Mouse (Mus musculus): ENCODE measurements around the gene 4833439L19Rik. TPM values are rescaled to one million over a fixed set of nuclear protein-coding genes. Genes with fewer than 3 reads are reported as not detected.
"Not testable (repeated sequence)": the region's sequence is repeated elsewhere in the genome, so short reads cannot be mapped to it uniquely, and the experiment has no call there.

Gene 4833439L19Rik
- 202 and 205 TPM in 2 replicates for polyA plus RNA-seq (2015; fragmentation: Nextera tagmentation; extraction: Ambion mirVana)

DNA sequence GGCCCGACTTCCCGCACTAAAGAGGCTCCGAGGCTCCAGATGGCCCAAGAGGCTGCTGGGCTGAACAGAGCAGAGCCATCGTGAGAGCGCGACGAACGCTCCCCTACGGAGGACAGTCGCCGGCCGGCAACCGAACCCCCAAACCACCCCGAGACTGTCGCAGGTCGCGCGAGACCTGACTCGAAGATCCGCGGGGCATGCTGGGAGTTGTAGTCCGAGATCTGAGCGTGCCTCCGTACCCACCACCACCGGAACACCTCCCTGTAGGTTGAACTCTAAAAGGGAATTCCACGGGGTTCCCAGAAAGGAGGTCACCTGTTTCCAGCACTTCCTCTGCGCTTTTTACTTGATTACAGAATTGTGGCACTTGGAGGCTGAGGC, at the start of gene 4833439L19Rik:
4833439L19Rik (minus strand) TSS at position 235 of the 381 bp plus-strand sequence.
- Histone ChIP-seq H3K4me1 (ENCODE audit: insufficient read depth, low read length) (peaks cover 9% of the 10 kb centered on the region), H3K36me3 (ENCODE audit: insufficient read depth, low read length) (peaks cover 15% of the 10 kb centered on the region), H3K27ac (ENCODE audit: low read length) (peak within 1 kb of the TSS; percentile 81), H3K4me3 (ENCODE audit: low read length) (peak within 1 kb of the TSS; percentile 95), H3K9ac (replicated peaks; ENCODE audit: low read length) (peak within 1 kb of the TSS; percentile 93), H3K27me3 (ENCODE audit: insufficient read depth, low read length) (no peaks in the 10 kb centered on the region), H3K4me2 (replicated peaks; ENCODE audit: low read depth, low read length) (peak within 1 kb of the TSS; percentile 89), H3K9me3 (ENCODE audit: low read length) (no peaks in the 10 kb centered on the region)
- 0% methylated on average over 27 of the region's 27 CpGs for WGBS
- peak; percentile 94 for ATAC-seq (ENCODE audit: low FRiP score, low TSS enrichment)

DNA sequence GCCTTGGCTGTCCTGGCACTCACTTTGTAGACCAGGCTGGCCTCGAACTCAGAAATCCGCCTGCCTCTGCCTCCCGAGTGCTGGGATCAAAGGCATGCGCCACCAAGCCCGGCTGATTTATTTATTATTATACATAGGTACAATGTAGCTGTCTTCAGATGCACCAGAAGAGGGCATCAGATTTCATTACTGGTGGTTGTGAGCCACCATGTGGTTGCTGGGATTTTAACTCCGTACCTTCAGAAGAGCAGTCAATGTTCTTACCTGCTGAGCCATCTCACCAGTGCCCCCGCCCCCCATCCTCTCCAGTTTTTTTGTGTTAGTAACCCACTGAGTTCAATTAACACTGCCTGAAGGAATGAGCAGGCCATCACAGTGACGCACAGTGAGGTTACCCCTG, 47.9 kb upstream of the 4833439L19Rik start:
- not testable (repeated sequence) for H3K36me3 ChIP-seq (ENCODE audit: insufficient read depth, low read length); H3K27ac ChIP-seq (ENCODE audit: low read length); H3K9ac ChIP-seq (replicated peaks; ENCODE audit: low read length); H3K27me3 ChIP-seq (ENCODE audit: insufficient read depth, low read length); H3K4me3 ChIP-seq (ENCODE audit: low read length); ATAC-seq (ENCODE audit: low FRiP score, low TSS enrichment); H3K4me2 ChIP-seq (replicated peaks; ENCODE audit: low read depth, low read length); H3K9me3 ChIP-seq (ENCODE audit: low read length)
- H3K4me1 ChIP-seq (ENCODE audit: insufficient read depth, low read length), result peaks cover 21% of the 10 kb centered on the region
- WGBS, result 86% methylated on average over 8 of the region's 8 CpGs

DNA sequence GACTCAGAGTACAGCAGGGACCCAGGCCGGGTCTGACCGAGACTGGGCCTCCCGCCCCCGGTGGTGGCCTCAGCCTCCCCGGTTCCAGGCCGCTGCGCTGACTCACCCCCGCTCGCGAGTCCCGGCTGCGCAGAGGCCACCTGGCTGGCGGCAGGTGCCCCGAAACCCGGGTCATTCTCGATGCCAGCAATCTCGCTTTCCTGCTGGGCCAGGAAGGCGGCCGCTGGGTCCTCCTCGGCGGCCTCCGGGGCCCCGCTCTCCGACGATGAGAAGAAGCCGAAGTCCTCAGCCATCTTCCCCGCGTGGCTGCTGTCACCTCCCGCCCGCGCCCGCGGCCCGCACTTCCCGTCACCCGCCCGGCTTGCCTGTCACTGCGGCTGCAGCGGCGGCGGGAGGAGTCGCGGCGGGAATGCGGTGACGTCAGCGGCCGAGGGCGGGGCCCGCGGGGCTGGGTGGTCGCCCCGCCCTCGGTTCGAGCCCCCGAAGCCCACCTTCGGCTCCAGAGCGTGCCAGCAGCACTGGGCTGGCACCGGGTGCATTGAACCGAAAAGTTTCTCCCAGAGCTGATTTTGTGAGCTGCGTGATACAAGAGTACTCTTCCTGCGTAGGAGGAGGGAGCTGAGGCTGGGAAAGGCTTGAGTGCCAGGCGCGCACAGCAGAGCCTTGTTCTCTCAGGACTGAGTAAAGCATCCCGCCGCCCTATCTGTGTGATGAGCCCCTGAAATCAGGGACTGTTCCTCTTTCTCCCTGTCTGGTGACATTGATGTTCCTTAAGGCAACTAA, 45.9 kb upstream of the 4833439L19Rik start, which contains the start of gene Cltb:
Cltb (minus strand) TSS at position 373 of the 783 bp plus-strand sequence.
- peak within 1 kb of the TSS; percentile 84 for H3K4me2 ChIP-seq (replicated peaks; ENCODE audit: low read depth, low read length)
- peaks cover 21% of the 10 kb centered on the region for H3K4me1 ChIP-seq (ENCODE audit: insufficient read depth, low read length)
- H3K4me3 ChIP-seq (ENCODE audit: low read length), result peak within 1 kb of the TSS; percentile 74
- ATAC-seq (ENCODE audit: low FRiP score, low TSS enrichment), result peak; percentile 79
- no peaks in the 10 kb centered on the region for H3K27me3 ChIP-seq (ENCODE audit: insufficient read depth, low read length)
- peak within 1 kb of the TSS; percentile 80 for H3K9ac ChIP-seq (replicated peaks; ENCODE audit: low read length)
- WGBS, result under 1% methylated on average over 63 of the region's 66 CpGs
- H3K9me3 ChIP-seq (ENCODE audit: low read length), result no peaks in the 10 kb centered on the region
- 0 out of 2 replicates have a peak, but pooled peaks cover 3% of the 10 kb centered on the region for H3K36me3 ChIP-seq (ENCODE audit: insufficient read depth, low read length)
- peak within 1 kb of the TSS; percentile 63 for H3K27ac ChIP-seq (ENCODE audit: low read length)

DNA sequence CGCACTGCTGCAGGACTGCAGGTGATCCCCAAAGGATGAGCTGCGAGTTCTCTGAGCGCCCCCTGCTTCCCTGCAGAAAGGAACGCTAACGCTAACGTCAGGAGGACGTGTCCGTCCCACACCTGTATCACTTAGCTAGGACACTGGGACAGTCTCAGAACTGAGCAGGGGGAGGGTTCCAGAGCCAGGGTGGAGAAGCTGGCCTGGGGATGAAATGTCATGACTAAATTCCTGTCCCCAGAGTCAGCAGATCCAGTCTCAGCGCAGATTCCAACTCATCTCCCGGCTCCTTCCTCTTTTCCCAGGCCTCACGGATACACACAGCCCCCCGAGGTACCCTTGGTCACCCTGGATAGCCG, 45.4 kb upstream of the 4833439L19Rik start:
- Histone ChIP-seq H3K9me3 (ENCODE audit: low read length) (no peaks in the 10 kb centered on the region), H3K36me3 (ENCODE audit: insufficient read depth, low read length) (0 out of 2 replicates have a peak, but pooled peaks cover 3% of the 10 kb centered on the region), H3K4me2 (replicated peaks; ENCODE audit: low read depth, low read length) (peak overlapping the region; percentile 84), H3K4me1 (ENCODE audit: insufficient read depth, low read length) (peaks cover 21% of the 10 kb centered on the region), H3K4me3 (ENCODE audit: low read length) (peak overlapping the region; percentile 74), H3K27ac (ENCODE audit: low read length) (0 out of 2 replicates have a peak overlapping the region, but pooled peaks have one; percentile 63), H3K9ac (replicated peaks; ENCODE audit: low read length) (peak overlapping the region; percentile 80), H3K27me3 (ENCODE audit: insufficient read depth, low read length) (no peaks in the 10 kb centered on the region)
- 11% methylated on average over 13 of the region's 13 CpGs for WGBS
- no peak for ATAC-seq (ENCODE audit: low FRiP score, low TSS enrichment)

DNA sequence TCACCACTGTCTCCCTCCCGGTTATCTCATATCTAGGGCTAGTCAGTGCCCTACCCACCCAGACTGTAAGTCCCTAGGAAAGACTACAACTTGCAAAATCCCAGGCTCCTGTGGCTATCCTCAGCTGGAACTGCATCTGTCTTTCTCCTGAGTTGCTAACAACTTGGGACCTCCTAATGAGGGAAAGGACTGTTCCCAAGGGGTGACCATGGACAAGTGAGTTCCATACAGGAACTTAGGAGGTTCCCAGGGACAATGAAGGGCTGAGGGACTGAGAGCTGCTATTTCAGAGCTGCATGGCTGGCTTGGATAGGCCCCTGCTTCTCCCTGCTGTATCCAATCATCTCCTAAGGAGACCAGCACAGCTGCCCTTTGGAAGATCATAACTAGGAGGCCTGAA, 44.1 kb upstream of the 4833439L19Rik start:
- Histone ChIP-seq H3K9ac (replicated peaks; ENCODE audit: low read length) (no peak overlapping the region), H3K27ac (ENCODE audit: low read length) (no peak overlapping the region), H3K27me3 (ENCODE audit: insufficient read depth, low read length) (no peaks in the 10 kb centered on the region), H3K9me3 (ENCODE audit: low read length) (no peaks in the 10 kb centered on the region), H3K4me1 (ENCODE audit: insufficient read depth, low read length) (peaks cover 21% of the 10 kb centered on the region), H3K4me2 (replicated peaks; ENCODE audit: low read depth, low read length) (no peak overlapping the region), H3K36me3 (ENCODE audit: insufficient read depth, low read length) (peaks cover 10% of the 10 kb centered on the region; the same call in 1 of the 2 replicates), H3K4me3 (ENCODE audit: low read length) (no peak overlapping the region)
- ATAC-seq (ENCODE audit: low FRiP score, low TSS enrichment), result no peak
- 41% methylated on average over 1 of the region's 1 CpGs for WGBS

DNA sequence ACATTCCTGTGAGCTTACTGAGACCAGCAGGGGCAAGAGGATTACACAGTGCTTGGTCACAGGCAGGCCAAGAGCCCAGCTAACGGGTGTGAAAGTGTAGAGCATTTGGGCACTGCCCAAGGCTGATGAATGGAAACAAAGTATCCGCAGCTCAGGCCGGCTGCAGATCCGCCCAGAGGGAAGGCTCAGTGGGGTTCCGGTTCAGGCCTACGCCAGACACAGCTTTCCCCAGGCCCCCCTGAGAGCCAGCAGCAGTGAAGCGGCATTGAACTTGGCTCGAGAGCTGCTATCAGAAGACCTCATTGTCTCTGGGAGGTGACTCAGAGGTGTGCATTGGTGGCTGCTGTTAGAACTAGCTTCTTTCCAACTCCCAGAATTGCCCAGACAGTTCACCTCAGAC, 43.4 kb upstream of the 4833439L19Rik start:
- H3K36me3 ChIP-seq (ENCODE audit: insufficient read depth, low read length), result peaks cover 14% of the 10 kb centered on the region; the same call in 1 of the 2 replicates
- no peak overlapping the region for H3K9ac ChIP-seq (replicated peaks; ENCODE audit: low read length)
- H3K9me3 ChIP-seq (ENCODE audit: low read length), result no peaks in the 10 kb centered on the region
- peaks cover 21% of the 10 kb centered on the region for H3K4me1 ChIP-seq (ENCODE audit: insufficient read depth, low read length)
- no peak overlapping the region for H3K27ac ChIP-seq (ENCODE audit: low read length)
- no peak overlapping the region for H3K4me2 ChIP-seq (replicated peaks; ENCODE audit: low read depth, low read length)
- 50% methylated on average over 8 of the region's 8 CpGs for WGBS
- ATAC-seq (ENCODE audit: low FRiP score, low TSS enrichment), result no peak
- H3K4me3 ChIP-seq (ENCODE audit: low read length), result no peak overlapping the region
- no peaks in the 10 kb centered on the region for H3K27me3 ChIP-seq (ENCODE audit: insufficient read depth, low read length)

DNA sequence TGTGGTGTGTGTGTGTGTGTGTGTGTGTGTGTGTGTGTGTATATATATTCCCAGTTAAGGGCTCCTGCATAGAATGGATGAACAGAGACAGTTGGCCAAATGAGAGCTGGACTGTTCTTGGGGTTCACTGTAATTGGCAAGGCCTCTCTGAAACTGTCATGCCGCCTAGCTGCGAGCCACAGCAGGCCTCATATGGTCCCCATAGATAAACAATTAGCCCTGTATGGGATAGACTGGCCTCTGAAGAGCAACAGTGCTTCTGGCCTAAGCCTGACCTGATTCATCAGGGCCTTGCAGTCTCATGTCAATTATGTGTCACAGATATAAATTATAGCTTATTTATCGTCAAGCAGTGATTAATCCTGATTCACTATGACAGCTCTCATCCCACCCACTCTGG, 42.8 kb upstream of the 4833439L19Rik start:
- Histone ChIP-seq H3K27ac (ENCODE audit: low read length) (no peak overlapping the region), H3K36me3 (ENCODE audit: insufficient read depth, low read length) (peaks cover 14% of the 10 kb centered on the region; the same call in 1 of the 2 replicates), H3K9me3 (ENCODE audit: low read length) (no peaks in the 10 kb centered on the region), H3K27me3 (ENCODE audit: insufficient read depth, low read length) (no peaks in the 10 kb centered on the region), H3K4me3 (ENCODE audit: low read length) (no peak overlapping the region), H3K9ac (replicated peaks; ENCODE audit: low read length) (no peak overlapping the region), H3K4me1 (ENCODE audit: insufficient read depth, low read length) (peaks cover 21% of the 10 kb centered on the region), H3K4me2 (replicated peaks; ENCODE audit: low read depth, low read length) (no peak overlapping the region)
- WGBS, result 71% methylated on average over 3 of the region's 3 CpGs
- no peak for ATAC-seq (ENCODE audit: low FRiP score, low TSS enrichment)

DNA sequence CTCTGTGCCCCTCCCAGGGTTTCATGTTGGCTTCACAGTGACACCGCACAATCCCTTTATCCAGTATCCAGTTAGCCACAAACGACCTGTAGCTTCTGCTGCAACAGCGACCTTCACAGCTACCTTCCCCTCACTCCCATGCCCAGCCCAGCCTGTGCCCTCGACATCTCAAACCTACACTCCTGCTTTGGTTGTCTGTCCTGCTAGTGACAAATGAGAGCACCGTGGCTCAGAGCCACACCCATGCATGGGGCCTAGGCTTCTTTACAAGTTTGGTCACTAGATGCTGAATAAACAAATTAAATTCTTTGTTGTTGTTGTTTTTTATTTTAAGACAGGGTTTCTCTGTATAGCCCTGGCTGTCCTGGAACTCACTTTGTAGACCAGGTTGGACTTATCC, 42.0 kb upstream of the 4833439L19Rik start:
- H3K4me2 ChIP-seq (replicated peaks; ENCODE audit: low read depth, low read length), result no peak overlapping the region
- no peak overlapping the region for H3K4me3 ChIP-seq (ENCODE audit: low read length)
- no peaks in the 10 kb centered on the region for H3K27me3 ChIP-seq (ENCODE audit: insufficient read depth, low read length)
- no peak for ATAC-seq (ENCODE audit: low FRiP score, low TSS enrichment)
- H3K9me3 ChIP-seq (ENCODE audit: low read length), result no peaks in the 10 kb centered on the region
- H3K9ac ChIP-seq (replicated peaks; ENCODE audit: low read length), result no peak overlapping the region
- peaks cover 14% of the 10 kb centered on the region; the same call in 1 of the 2 replicates for H3K36me3 ChIP-seq (ENCODE audit: insufficient read depth, low read length)
- 68% methylated on average over 5 of the region's 5 CpGs for WGBS
- H3K27ac ChIP-seq (ENCODE audit: low read length), result no peak overlapping the region
- peaks cover 21% of the 10 kb centered on the region for H3K4me1 ChIP-seq (ENCODE audit: insufficient read depth, low read length)

DNA sequence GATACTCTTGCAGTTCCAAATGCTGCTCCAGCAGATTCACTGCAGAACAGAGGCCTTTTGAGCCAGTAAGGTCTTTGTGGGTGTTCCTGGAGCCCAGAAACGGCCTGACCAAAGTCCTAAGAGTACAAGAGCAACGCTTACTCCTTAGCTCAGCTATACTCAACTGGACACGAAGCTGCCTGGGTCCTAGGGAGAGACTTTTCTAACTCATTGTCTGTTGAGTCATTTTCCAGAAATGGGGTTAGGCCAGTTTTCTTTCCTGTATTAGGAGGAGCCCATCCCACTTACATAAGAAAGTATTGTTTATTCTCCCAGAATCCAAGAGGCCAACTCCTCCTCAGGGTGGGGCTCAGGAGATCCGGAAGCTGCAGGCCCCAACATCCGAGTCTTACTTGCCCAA, 40.2 kb upstream of the 4833439L19Rik start:
- H3K9ac ChIP-seq (replicated peaks; ENCODE audit: low read length), result no peak overlapping the region
- H3K27me3 ChIP-seq (ENCODE audit: insufficient read depth, low read length), result no peaks in the 10 kb centered on the region
- WGBS, result 74% methylated on average over 5 of the region's 5 CpGs
- peaks cover 14% of the 10 kb centered on the region for H3K4me1 ChIP-seq (ENCODE audit: insufficient read depth, low read length)
- peaks cover 17% of the 10 kb centered on the region; the same call in 1 of the 2 replicates for H3K36me3 ChIP-seq (ENCODE audit: insufficient read depth, low read length)
- no peak for ATAC-seq (ENCODE audit: low FRiP score, low TSS enrichment)
- H3K4me3 ChIP-seq (ENCODE audit: low read length), result no peak overlapping the region
- H3K27ac ChIP-seq (ENCODE audit: low read length), result no peak overlapping the region
- H3K4me2 ChIP-seq (replicated peaks; ENCODE audit: low read depth, low read length), result no peak overlapping the region
- no peaks in the 10 kb centered on the region for H3K9me3 ChIP-seq (ENCODE audit: low read length)

DNA sequence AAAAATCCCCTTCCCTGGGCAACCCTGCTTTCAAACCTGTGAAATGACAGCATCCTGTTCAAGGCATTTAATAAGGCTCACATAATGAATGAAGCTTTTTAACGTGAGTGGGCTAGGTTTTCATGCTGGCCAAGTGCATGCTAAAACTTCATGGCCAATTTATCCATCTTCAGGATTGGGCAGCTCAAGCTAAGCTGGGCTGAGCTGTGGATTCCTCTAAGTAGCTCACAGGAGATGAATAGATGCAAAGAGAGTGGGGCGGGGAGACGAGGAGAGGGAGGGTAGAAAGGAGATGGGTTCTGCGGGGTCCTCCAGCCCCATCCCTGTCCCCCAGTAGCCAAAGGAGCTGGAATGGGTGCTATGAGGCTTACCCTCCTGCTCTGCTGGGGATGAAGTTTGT, 39.0 kb upstream of the 4833439L19Rik start:
- 71% methylated on average over 4 of the region's 4 CpGs for WGBS
- Histone ChIP-seq H3K9me3 (ENCODE audit: low read length) (no peaks in the 10 kb centered on the region), H3K4me3 (ENCODE audit: low read length) (no peak overlapping the region), H3K36me3 (ENCODE audit: insufficient read depth, low read length) (peaks cover 21% of the 10 kb centered on the region; the same call in 1 of the 2 replicates), H3K4me1 (ENCODE audit: insufficient read depth, low read length) (peaks cover 5% of the 10 kb centered on the region), H3K9ac (replicated peaks; ENCODE audit: low read length) (no peak overlapping the region), H3K27ac (ENCODE audit: low read length) (no peak overlapping the region), H3K4me2 (replicated peaks; ENCODE audit: low read depth, low read length) (no peak overlapping the region), H3K27me3 (ENCODE audit: insufficient read depth, low read length) (no peaks in the 10 kb centered on the region)
- no peak for ATAC-seq (ENCODE audit: low FRiP score, low TSS enrichment)
